Mouse (Mus musculus): ENCODE data around the gene Cdk18.

DNA sequence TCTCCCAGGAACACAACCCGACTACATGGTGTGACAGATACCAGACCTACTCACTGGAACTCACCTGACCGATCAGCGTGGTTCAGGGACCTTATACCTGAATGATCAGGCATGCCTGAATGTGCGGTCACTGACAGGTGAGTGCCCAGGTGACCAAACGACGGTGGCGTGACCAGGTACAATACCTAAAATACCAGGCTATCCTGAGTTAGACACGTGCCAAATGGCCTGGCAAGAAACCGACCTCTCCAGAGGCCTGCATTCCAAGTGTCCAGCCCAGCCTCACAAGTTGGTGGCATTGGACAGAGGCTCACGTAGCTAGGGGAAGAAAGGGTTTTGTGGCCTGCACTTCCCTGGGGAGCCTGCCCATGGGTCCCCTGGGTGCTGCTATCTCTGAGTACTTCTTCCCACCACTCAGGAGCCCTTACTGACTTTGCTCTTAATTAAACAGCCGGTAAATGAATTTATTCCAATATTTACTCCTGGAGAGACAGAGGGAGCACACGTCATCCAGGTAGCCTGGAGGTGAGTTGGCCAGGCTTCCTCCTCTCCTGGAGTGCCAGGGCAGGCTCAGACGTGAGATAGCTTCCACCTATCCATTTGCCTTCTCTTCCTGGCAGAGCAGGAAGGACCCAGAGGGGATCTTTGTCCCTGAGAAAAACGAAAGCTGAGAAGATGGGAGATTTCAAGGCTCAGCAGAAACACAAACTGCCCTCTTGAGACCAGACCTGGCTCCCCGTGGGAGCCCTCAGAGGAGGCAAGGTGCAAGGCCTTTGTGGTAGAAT, 11.5 kb upstream of the Cdk18 start:
- no peak for TF ChIP-seq CTCF (IDR thresholded peaks at IDR 0.05; ENCODE audit: low read depth, low read length)
- no peak for TF ChIP-seq POLR2A (IDR thresholded peaks at IDR 0.05; ENCODE audit: extremely low read depth, insufficient read depth, low read length)

Measured in liver, adult 2 months (tissue).